ENCODE assay signal across 8 mouse cellular contexts in genomic region chr10:13060021-13060668, GRCm38 (mm10). TPM values are rescaled to one million over a fixed set of nuclear protein-coding genes. Genes with fewer than 3 reads are reported as not detected.
DNase-seq lines count a peak whose midpoint lies in the region; ATAC-seq lines count a peak whose summit lies in the region.

TSS of gene Plagl1 (plus strand) at chr10:13060504.

- WGBS in embryonic facial prominence, embryonic 13.5 days = 47% methylated on average over 11 of the region's 11 CpGs
- 63% methylated on average over 11 of the region's 11 CpGs for WGBS in hindbrain, embryonic 16.5 days
- 61% methylated on average over 11 of the region's 11 CpGs for WGBS in liver, embryonic 12.5 days (ENCODE audit: insufficient replicate concordance)

- no peak within 1 kb of the TSS for H3K27ac ChIP-seq in embryonic facial prominence, embryonic 13.5 days
- no peak within 1 kb of the TSS for H3K27ac ChIP-seq in hindbrain, embryonic 16.5 days (ENCODE audit: low read depth, low read length)
- H3K27ac ChIP-seq in liver, embryonic 12.5 days = no peak within 1 kb of the TSS

- H3K36me3 ChIP-seq in embryonic facial prominence, embryonic 13.5 days = no peaks in the 10 kb centered on the region
- H3K36me3 ChIP-seq in hindbrain, embryonic 16.5 days (ENCODE audit: control insufficient read depth, insufficient read depth, low read length) = no peaks in the 10 kb centered on the region
- no peaks in the 10 kb centered on the region for H3K36me3 ChIP-seq in liver, embryonic 12.5 days

- peak within 1 kb of the TSS; percentile 46 for H3K4me3 ChIP-seq in embryonic facial prominence, embryonic 13.5 days
- peak within 1 kb of the TSS; percentile 50 for H3K4me3 ChIP-seq in hindbrain, embryonic 16.5 days (ENCODE audit: low read length)
- peak within 1 kb of the TSS; percentile 28 for H3K4me3 ChIP-seq in liver, embryonic 12.5 days

- peaks cover 7% of the 10 kb centered on the region for H3K4me1 ChIP-seq in embryonic facial prominence, embryonic 13.5 days
- peaks cover 8% of the 10 kb centered on the region for H3K4me1 ChIP-seq in hindbrain, embryonic 16.5 days (ENCODE audit: control insufficient read depth, insufficient read depth, low read depth, low read length)
- H3K4me1 ChIP-seq in liver, embryonic 12.5 days = peaks cover 4% of the 10 kb centered on the region; the same call in 1 of the 2 replicates

- no peak for DNase-seq in left cerebral cortex, adult 18-20 months (ENCODE audit: low spot score in 2 of 2)
- no peak for DNase-seq in left cerebral cortex, adult 11 months (ENCODE audit: low spot score)
- no peak for DNase-seq in embryo, embryonic 10 days (ENCODE audit: low spot score)
- no peak for DNase-seq in testis, postnatal 14 days (ENCODE audit: low spot score)

- H3K4me2 ChIP-seq in embryonic facial prominence, embryonic 13.5 days = peak within 1 kb of the TSS; percentile 84
- peak within 1 kb of the TSS; percentile 90 for H3K4me2 ChIP-seq in hindbrain, embryonic 16.5 days (ENCODE audit: low read length)
- peak within 1 kb of the TSS; percentile 62 for H3K4me2 ChIP-seq in liver, embryonic 12.5 days

- H3K9me3 ChIP-seq in embryonic facial prominence, embryonic 13.5 days = no peaks in the 10 kb centered on the region
- H3K9me3 ChIP-seq in hindbrain, embryonic 16.5 days (ENCODE audit: control insufficient read depth, low read length) = no peaks in the 10 kb centered on the region
- H3K9me3 ChIP-seq in liver, embryonic 12.5 days (replicated peaks) = no peaks in the 10 kb centered on the region

- peaks cover 52% of the 10 kb centered on the region for H3K27me3 ChIP-seq in embryonic facial prominence, embryonic 13.5 days
- peaks cover 10% of the 10 kb centered on the region for H3K27me3 ChIP-seq in hindbrain, embryonic 16.5 days (replicated peaks; ENCODE audit: control insufficient read depth, insufficient read depth, low read length)
- peaks cover 26% of the 10 kb centered on the region for H3K27me3 ChIP-seq in liver, embryonic 12.5 days (replicated peaks)

- ATAC-seq in embryonic facial prominence, embryonic 13.5 days (ENCODE audit: insufficient number of reproducible peaks, insufficient read depth, low FRiP score, low TSS enrichment, low read depth) = no peak
- ATAC-seq in hindbrain, embryonic 16.5 days = no peak
- ATAC-seq in liver, embryonic 12.5 days = no peak
- ATAC-seq in erythroblast, adult 5-6 weeks (replicated peaks; ENCODE audit: low FRiP score, poor library complexity, severe bottlenecking) = no peak

- peak within 1 kb of the TSS; percentile 61 for H3K9ac ChIP-seq in embryonic facial prominence, embryonic 13.5 days
- H3K9ac ChIP-seq in hindbrain, embryonic 16.5 days (ENCODE audit: low read depth, low read length) = peak within 1 kb of the TSS; percentile 67
- H3K9ac ChIP-seq in liver, embryonic 12.5 days = no peak within 1 kb of the TSS

RNA-seq across cellular contexts. Expression of gene Plagl1, which starts in this region (rescaled TPM):
- total RNA-seq in left cerebral cortex, adult 18-20 months (2021) = 10 to 100 TPM; 12.8 to 16.4 TPM
- 126 and 130 TPM in 2 replicates for polyA plus RNA-seq in embryonic facial prominence, embryonic 13.5 days (2015; fragmentation: Nextera tagmentation; extraction: Ambion mirVana)
- 25.4 and 34.5 TPM in 2 replicates for polyA plus RNA-seq in hindbrain, embryonic 16.5 days (2015; fragmentation: Nextera tagmentation; extraction: Ambion mirVana)
- 55.7 and 63.5 TPM in 2 replicates for polyA plus RNA-seq in liver, embryonic 12.5 days (2016; fragmentation: Nextera tagmentation; extraction: Ambion mirVana)
- 0.84 TPM in 1 of 2 replicates, not detected in the other for total RNA-seq in erythroblast, adult 5-6 weeks (2015; ENCODE audit: low replicate concordance)
- total RNA-seq in erythroblast, adult 5-6 weeks (2017; ENCODE audit: low replicate concordance) = under 0.01 TPM in 1 of 2 replicates, not detected in the other

Comparison
In these comparisons a context has a peak if more than half of its experiments do, and no peak if none do; other contexts are left out.
1. RNA of gene Plagl1 (total RNA-seq): 12.8 to 16.4 TPM in left cerebral cortex, adult 18-20 months; under 0.01 to 0.84 TPM in erythroblast, adult 5-6 weeks; every median in the first group is over 4 times any median in the second.
2. Peak in every context shown above with its lines, with median percentiles within 50 percentile points of each other: H3K4me2 ChIP-seq and H3K4me3 ChIP-seq.